Mouse (Mus musculus) small intestine, adult 2 months (tissue): ENCODE measurements around the gene Map1b. TPM values are rescaled to one million over a fixed set of nuclear protein-coding genes. Genes with fewer than 3 reads are reported as not detected.

Experiments used
- H3K27ac ChIP-seq: fragments of 200-500 bp; 2 replicates; pipeline ENCODE4 v1.5.1; 2012; ENCODE audit warnings: low read depth, low read length, control low read depth, inconsistent platforms; ENCODE audit not compliant: insufficient read depth
- H3K27me3 ChIP-seq: fragments of 200-500 bp; 2 replicates; pipeline ENCODE4 v1.6.1; 2012; ENCODE audit warnings: mild to moderate bottlenecking, moderate library complexity, low read length, inconsistent platforms; ENCODE audit not compliant: control insufficient read depth, insufficient read depth
- H3K36me3 ChIP-seq: fragments of 200-500 bp; 2 replicates; pipeline ENCODE4 v1.6.1; 2012; ENCODE audit warnings: mild to moderate bottlenecking, low read length, control low read depth, inconsistent platforms; ENCODE audit not compliant: control insufficient read depth, insufficient read depth
- H3K4me1 ChIP-seq: fragments of 200-500 bp; 2 replicates; pipeline ENCODE4 v1.6.1; 2012; ENCODE audit warnings: low read length, inconsistent platforms, mixed read lengths; ENCODE audit not compliant: control insufficient read depth, insufficient read depth, insufficient read length
- H3K4me3 ChIP-seq: fragments of 200-500 bp; 2 replicates; pipeline ENCODE4 v1.5.1; 2012; ENCODE audit warnings: low read depth, mild to moderate bottlenecking, control low read depth, inconsistent platforms, low read length, moderate library complexity
- CTCF ChIP-seq: fragments of 200-500 bp; IDR thresholded peaks from 2 replicates; pipeline ENCODE4 v1.5.1; 2012; ENCODE audit warnings: low read depth, mild to moderate bottlenecking, control low read depth, inconsistent platforms, low read length, moderate library complexity, mixed read lengths; ENCODE audit not compliant: insufficient replicate concordance, insufficient read length; ENCODE audit errors: extremely low read depth
- POLR2A ChIP-seq: fragments of 200-500 bp; IDR thresholded peaks from 2 replicates; pipeline ENCODE4 v1.6.1; 2012; ENCODE audit warnings: low read depth, mild to moderate bottlenecking, control low read depth, inconsistent platforms, low read length, moderate library complexity
- WGBS: fragments of 180-500 bp; shearing (Covaris S2); methylation state at CpG from one replicate; pipeline ENCODE4 v1.1.7; 2018; 5-methylcytosine and 5-hydroxymethylcytosine counted together
- polyA plus RNA-seq: library from polyadenylated mRNA; depleted of rRNA; stranded (reverse); fragments of >200 nt; gene quantifications from 2 replicates; pipeline ENCODE4 v1.2.3, GENCODE M21; 2012; rRNA removed

Map1b gene
- polyA plus RNA-seq, 1 experiment, result 0.74 TPM

DNA sequence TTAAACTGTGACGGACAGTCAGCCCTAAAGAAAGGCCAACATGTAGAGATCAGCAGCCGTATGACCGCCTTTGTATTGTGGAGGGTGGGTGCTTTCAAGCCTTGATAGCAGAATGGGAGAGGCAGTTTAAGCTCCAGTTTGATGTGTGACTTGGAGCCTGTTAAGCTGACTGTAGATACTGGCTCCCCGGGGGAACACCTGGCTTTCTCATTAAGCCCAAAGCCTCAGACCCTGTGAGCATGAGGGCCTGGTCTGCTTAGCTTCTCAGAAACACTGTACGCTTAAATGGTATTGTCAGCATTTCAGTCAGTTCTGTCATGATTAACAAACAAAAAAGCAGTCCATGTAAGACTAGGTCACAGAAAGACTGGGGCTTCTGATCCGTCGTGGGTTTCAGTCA, 142.7 kb downstream of the Map1b start:
- WGBS, result 81% methylated on average over 7 of the region's 7 CpGs
- H3K4me1 ChIP-seq, result no peaks in the 10 kb centered on the region
- no peak overlapping the region for H3K4me3 ChIP-seq
- H3K27me3 ChIP-seq, result no peaks in the 10 kb centered on the region
- H3K36me3 ChIP-seq, result peaks cover 4% of the 10 kb centered on the region; the same call in 1 of the 2 replicates
- TF ChIP-seq POLR2A (no peak), CTCF (no peak)
- H3K27ac ChIP-seq, result no peak overlapping the region

Other genes with a start within 250 kb of the Map1b start
- gene Ptcd2, start 171.8 kb downstream of the Map1b start, polyA plus RNA-seq, result 3.6 and 9.4 TPM in 2 replicates
- 5.6 and 7.8 TPM in 2 replicates for gene Mrps27, start 171.8 kb downstream of the Map1b start, polyA plus RNA-seq